Mouse (Mus musculus) cerebellum, adult 18-20 months (tissue): ENCODE measurements around the gene Zfp385b.
A peak's percentile ranks its signal among the peaks of the same experiment; 100 is the strongest.

Experiments used
- DNase-seq, 2 experiments: peaks; one replicate each; pipeline ENCODE4 v3.0.0; 2021

Zfp385b gene

DNA sequence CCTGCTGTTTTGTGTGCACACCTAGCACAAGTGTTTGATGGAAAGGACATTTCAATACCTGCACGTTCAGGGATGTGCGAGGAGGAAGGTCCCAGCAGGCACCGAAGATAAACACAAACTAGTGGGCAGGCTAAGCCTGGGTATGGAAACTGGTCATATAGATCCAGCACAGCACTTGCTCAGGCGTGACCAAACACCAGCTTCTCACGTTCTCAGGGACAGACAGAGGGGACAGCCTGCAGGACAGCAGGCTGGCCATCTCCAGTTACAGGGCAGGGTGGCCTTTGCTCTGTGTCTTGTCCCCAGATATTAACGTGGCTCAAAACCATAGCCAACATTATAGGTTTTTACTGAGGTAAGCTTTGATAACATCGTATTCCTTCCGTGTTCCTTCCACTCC is 128.3 kb downstream of the Zfp385b start:
- DNase-seq: no peak

GRCm38 (mm10) chr2:77690316-77690715 is 129.1 kb downstream of the Zfp385b start:
- DNase-seq: no peak

- DNase-seq: no peak
Observed at GRCm38 (mm10) chr2:77688651-77689050, 130.8 kb downstream of the Zfp385b start.

DNA sequence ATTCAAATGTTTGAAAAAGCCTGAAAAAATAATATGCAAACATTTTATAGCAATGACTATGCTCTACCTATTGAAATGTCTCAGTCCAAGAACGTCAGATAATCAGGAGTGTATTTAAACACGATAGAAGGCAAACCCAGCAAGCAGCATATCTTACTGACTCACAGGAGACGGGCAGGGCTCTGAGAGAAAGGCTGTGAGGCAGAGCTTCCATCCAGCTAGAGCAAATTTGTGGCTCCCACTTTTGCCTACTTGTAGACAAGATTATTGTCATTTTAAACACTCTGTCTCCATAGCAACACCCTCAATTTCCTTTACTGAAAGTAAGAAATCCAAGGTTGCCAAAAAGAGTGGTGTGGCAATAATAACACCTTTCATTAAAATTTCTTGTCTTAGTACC is 135.4 kb downstream of the Zfp385b start:
- no peak for DNase-seq

DNA sequence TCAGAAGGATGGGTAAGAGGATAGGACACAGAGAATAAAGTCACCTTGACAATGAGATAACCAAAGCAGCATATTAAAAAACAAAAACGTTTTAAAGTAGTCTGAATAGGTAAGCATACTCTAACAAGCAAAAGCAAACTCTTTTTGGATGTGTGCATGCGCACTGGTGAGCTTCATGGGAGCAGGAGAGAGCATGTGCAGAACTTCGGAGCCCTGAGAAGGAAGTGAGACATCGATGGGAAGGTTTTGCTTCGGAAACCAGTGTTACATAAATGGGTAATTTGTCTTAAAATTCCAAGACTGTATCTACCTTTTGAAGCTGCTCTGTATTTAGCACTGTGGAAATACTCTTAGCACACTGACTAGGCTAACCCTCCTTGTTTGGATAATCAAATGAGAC is 137.2 kb downstream of the Zfp385b start:
- no peak for DNase-seq

- DNase-seq: peak; percentile 35 to 57
Observed at GRCm38 (mm10) chr2:77681741-77682140, 137.7 kb downstream of the Zfp385b start.

DNA sequence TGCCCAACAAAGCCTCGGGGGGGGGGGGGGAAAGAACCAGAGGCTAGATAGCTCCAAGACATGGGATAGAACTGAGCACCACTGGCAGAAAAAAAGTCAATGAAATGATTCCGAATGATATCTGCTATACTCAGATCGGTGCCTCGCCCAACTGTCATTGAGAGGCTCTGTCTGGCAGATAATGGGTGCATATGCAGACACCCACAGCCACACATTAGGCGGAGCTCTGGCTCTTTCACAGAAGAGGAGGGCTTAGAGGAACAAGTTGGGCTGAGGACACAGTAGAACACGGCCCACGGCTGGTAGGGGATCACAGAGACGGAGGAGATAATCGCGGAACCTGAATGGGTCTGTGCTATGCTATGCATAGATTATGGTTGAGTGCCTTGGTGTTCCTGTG is 145.7 kb downstream of the Zfp385b start:
- no peak for DNase-seq

GRCm38 (mm10) chr2:77672215-77672905 is 147.1 kb downstream of the Zfp385b start:
- DNase-seq: no peak

- DNase-seq: no peak
Observed at GRCm38 (mm10) chr2:77662171-77662570, 157.3 kb downstream of the Zfp385b start.

DNA sequence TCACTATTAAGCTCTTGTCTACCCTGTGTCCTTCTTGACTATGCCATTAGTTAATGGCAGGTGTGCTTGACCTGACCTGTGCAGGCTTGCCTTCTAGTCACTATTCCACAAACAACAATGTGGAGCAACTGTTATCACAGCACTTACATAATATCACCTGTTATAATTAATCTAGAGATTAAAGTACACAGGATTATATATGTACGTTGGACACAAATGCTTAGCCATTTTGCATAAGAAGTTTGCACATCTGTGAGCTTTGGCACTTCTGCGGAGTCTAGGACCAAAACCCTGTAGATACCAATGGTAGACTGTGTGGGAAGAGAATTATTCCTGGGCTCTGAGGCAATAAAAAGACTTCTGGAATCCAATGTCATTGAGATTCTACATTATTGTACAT is 165.8 kb downstream of the Zfp385b start:
- no peak for DNase-seq

DNA sequence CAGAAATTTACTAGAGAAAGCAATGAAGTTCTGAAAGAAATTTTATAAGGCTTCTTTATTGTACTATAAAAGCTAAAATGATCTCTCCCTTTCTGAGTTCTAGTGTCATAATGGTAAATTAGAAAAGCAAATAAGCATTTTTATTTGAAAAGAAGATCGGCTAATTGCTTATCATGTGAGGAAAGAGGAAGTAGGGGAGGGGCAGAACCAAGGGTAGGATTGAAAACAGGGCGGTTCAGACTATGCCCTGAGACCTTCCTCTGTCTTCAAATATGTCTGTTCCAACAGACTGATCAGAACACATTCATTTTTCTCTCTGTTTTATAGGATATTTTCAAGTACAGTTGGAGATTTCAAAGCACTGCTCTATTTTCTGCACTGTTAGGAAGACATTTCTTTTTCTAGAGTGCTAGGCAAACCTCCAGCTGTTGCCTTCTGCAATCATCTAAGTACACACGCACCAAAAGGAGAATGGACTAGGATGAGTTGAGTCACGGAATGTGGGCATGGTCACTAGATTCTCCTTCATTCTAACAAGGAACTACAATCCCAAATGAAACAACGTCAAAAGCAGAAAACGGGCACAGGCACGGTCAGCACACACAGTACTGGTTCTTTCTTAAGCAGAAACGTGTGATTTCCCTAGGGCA is 177.8 kb downstream of the Zfp385b start:
- no peak for DNase-seq

GRCm38 (mm10) chr2:77639993-77640392 is 179.4 kb downstream of the Zfp385b start:
- no peak for DNase-seq

GRCm38 (mm10) chr2:77631606-77632005 is 187.8 kb downstream of the Zfp385b start:
- DNase-seq: no peak

GRCm38 (mm10) chr2:77627622-77628231 is 191.7 kb downstream of the Zfp385b start:
- DNase-seq: no peak

GRCm38 (mm10) chr2:77618686-77619085 is 200.8 kb downstream of the Zfp385b start:
- DNase-seq: no peak

DNA sequence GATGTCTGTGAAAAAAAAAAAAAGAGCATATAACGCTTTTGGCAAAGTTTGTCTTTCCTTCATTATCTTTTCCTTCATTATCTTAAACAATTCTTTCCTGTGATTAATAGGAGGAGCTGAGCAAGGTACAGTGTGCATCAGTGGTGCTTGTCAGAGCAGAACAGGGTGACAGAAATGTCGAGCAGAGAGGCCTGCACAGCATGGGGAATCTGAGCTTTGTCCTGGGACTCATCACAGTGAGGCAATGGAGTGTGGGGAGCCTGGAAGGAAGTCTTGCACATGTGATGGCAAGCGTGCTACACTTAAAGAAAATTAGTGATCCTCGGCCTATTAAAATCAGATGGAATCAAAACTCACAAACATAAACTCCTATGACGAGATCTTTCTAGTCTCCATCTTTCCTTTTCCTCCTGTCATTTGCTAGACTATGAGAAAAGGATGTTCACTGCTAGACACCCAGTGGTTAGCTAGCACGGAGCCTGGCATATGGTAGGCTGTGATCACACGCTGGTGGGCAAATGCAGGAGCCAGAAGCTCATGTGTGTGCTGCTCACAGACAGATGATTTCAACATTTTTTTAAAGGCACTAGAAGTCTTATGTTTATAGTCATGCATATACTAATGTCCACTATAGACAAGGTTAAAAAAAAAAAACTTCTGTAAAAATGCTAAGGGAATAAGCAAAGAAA is 209.0 kb downstream of the Zfp385b start:
- no peak for DNase-seq

GRCm38 (mm10) chr2:77609452-77609851 is 210.0 kb downstream of the Zfp385b start:
- DNase-seq: peak in 1 of 2 experiments; percentile 45

- DNase-seq: no peak
Observed at GRCm38 (mm10) chr2:77608666-77609065, 210.8 kb downstream of the Zfp385b start.

DNA sequence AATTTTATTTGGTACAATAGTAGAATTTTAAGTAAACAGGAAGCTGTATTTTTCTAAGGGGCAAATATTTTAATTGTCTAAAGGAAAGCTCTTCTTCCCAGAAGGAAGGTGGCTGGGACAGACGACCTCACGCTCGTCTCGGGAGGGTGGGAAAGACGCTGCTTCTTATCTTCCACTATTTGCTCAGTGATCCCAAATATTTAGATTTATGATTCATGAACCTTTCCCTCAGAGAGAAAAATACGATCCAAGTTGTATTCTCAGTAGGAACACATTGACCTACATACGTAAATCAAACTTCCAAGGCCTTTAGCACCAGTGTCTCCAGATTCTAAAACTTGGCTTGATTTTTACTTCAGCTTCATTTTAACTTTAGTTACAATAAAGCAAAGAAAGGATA is 226.0 kb downstream of the Zfp385b start:
- no peak for DNase-seq

- DNase-seq: no peak
Observed at GRCm38 (mm10) chr2:77592525-77592924, 226.9 kb downstream of the Zfp385b start.

- peak; percentile 87 to 89 for DNase-seq
Observed at GRCm38 (mm10) chr2:77589205-77589901, 230.1 kb downstream of the Zfp385b start.

GRCm38 (mm10) chr2:77587387-77587786 is 232.1 kb downstream of the Zfp385b start:
- no peak for DNase-seq
